Mouse (Mus musculus) CD4-positive helper T cell, adult 2 months (primary cell): Measurements from ENCODE around the gene Ddt.

Source experiments
- DNase-seq: peaks from one replicate; pipeline ENCODE4 v3.0.0-alpha.2; 2012; ENCODE audit warnings: low read depth, missing footprints, low spot score

The Ddt gene

GRCm38 (mm10) chr10:75772795-75773664 is at the start of gene Ddt:
TSS of gene Ddt (minus strand) at chr10:75773414.
- peak; percentile 93 for DNase-seq

- DNase-seq, result no peak
Observed at GRCm38 (mm10) chr10:75822443-75822842, 49.2 kb upstream of the Ddt start, which contains the start of gene Gstt4. TSS of gene Gstt4 (minus strand) at chr10:75822543.

DNA sequence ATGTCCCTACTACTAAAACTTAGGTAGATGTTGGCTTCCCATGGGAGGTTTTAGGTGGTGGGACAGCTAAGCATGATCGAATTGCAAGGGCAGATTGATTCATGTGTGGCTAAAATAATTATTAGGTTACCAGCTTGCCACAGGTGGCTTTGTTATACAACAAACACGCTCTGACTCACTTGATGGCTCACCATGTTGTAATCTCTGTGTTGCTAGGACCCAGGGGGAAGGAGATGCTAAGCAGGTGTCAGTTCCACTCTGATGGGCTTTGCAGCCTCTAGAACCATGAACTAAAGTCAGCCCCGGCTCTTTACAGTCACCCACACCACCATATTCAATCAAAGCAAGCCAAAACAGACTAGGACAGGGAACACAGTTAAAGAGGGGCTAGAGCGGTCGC is 46.7 kb upstream of the Ddt start:
- DNase-seq, result no peak

GRCm38 (mm10) chr10:75818641-75819040 is 45.4 kb upstream of the Ddt start:
- no peak for DNase-seq

DNA sequence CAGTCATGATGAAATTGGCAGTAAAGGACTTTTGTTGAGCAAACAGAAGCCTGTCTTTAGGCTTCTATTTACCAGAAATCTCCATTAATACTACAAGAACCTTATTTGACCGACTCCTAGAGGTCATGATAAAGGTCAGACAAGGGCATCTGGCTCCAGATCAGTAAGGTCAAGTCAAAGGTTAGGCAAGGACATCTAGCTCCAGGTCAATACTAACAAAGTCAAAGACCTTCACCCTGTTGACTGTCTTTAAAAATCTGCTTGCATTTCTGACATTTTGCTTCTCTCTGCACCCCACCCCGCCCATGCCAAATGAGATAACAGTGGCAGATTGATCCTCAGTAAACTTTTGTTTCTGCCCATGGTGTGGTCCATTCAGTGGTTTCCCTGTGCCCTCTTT is 31.0 kb upstream of the Ddt start:
- no peak for DNase-seq

DNA sequence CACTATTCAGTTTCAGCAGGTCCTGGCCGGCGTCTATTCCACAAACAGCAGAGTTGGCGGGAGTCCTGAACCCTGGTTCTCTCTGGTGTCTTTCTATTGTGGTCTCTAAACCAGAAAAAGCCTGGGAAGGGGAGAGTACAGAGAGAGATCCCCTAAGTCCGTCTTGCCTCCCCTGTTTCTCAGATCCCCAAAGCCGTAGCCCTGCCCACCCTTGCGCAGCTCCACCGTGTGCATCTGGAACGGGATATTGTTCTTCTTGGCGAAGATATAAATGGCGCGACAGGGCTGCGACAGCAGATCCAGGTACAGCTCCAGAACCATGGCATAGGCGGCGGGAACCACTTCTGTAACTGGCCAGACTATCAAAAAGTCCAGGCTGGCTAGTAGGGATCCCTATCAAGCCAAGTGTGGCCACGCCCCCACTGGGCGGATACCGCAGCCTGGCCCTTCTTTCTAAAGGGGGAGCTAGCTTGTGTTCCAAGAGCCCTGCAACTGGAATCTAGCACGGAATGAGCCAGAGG is 25.0 kb upstream of the Ddt start, which contains the start of gene Gstt1:
Gene Gstt1 (minus strand): TSS at position 409 of the 521 bp plus-strand sequence.
- DNase-seq, result peak; percentile 14

- DNase-seq, result peak; percentile 34
Observed at GRCm38 (mm10) chr10:75797619-75798175, 24.5 kb upstream of the Ddt start.

DNA sequence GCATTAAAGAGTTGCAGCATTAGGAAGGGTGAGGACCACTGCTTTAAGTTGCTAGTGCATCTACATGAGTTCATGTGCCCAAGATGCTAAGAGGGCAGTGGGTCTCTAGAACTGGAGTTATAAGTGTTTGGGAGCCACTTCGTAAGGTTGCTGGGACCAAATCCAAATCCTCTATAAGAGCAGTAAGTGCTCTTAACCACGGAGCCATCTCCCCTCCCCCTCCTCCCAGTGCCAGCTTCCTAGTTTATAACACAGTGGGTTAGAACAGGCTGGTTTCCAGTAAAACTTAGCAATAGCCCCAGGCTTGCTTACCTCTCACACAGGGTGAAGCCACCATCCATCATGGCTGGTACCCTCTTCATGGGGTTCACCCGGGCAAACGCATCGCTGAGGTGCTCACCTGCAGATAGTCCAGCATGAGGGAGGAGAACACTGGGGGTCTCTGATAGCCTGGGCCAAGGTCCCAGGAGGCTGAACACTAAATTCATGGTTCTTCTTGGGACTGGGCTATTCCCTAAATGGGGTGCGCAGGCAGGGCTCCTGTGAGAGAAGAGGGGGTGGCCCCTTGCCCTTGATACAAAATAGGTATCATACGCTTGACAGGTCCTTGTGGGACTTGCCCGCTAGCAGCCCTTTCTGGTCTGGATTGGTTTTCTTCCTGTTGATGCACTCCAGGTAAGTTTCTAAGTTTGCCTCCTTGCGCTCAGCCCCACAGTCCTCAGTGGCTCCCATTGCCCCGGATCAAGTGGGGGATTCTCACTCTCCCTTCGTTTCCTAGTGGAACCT is 23.7 kb upstream of the Ddt start:
- DNase-seq, result no peak

GRCm38 (mm10) chr10:75794880-75795279 is 21.7 kb upstream of the Ddt start:
- DNase-seq, result no peak

GRCm38 (mm10) chr10:75790773-75791172 is 17.6 kb upstream of the Ddt start:
- peak; percentile 39 for DNase-seq

DNA sequence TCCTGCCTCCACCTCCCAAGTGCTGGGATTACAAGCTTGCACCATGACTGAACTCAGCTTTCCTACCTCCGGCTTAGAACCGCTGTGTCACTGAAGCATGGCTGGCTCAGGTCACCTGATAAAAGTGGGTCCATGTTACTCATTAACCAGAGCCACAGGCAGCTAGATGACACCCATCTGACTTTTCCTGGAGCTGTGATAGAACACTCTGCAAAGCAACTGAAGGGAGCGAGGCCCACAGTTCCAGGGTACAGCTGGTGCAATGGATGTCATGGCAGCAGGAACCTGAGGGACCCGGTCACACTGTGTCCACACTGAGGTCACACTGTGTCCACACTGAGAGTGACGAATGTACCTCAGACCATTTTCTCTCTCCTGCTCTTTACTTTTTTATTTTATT is 16.6 kb upstream of the Ddt start:
- no peak for DNase-seq

DNA sequence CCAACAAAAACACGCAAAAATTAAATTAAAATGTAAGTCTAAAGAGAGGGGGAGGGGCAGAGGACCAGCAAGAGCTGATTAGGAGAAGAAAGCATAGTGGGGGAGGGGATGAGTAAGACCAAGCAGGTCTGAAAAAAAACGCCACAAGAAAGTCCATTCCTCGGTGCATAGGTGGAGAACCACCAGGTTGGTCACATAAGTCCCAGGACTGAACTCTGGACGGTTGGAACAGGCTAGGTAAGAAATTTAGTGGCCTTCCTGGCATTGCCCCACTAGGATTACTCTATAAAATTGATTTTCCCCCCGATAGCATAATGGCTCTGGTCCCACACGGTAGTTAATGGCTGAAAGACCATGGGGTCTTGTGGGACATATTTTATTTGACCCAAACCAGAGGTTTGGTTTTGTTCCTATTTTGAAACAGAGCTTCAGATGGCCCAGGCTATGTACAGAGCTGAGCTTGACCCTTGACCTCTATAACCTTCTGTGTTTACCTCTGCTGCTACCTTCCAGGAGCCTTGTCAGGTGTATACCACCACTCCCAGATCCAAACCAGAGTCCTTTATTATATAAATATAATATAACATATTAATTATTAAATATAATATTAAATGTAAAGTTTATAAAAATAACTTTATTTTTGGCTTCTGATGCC is 16.0 kb upstream of the Ddt start:
- DNase-seq, result no peak

- DNase-seq, result no peak
Observed at GRCm38 (mm10) chr10:75788277-75788676, 15.1 kb upstream of the Ddt start.

GRCm38 (mm10) chr10:75785442-75785841 is 12.2 kb upstream of the Ddt start:
- no peak for DNase-seq

DNA sequence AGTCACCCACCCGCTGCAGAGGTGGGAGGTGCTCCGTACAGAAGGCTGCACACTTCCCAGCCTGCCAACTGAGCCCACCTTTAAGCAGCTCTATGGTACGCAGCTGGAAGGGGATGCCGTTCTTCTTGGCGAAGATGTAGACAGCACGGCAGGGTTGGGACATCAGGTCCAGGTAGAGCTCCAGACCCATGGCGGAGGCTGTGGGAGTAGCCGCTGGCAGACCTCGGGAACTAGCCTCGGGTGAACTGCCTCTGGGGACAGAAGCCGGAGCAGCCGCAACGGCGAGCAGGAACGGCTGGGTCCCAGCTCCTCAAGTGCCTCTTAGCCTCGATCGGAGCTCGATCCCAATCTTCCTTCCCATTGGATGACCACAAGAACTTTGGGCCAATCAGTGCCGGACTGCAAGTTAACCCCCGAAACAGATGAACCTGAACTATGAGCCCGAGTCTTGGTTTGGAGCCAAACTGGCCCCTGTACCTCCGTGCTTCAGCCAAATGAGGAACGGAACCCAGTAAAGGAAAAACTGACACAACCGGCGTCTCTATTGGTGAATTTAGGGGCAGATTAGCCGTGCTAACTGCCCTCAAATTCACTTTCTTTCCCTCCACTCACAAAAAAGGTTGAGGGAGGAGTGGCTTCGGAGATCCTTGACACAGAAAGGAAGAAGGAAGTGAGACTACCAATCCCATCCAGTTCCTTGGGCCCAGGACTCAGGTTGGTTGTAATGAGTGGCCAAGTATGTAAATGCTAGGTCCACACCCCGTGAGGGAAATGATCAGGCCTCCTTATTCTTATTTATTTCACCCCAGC is 7.8 kb upstream of the Ddt start, which contains the start of the genes Gm20441 and Gstt3:
Gene Gm20441 (minus strand): TSS at position 186 of the 810 bp plus-strand sequence.
Gene Gstt3 (minus strand): TSS at position 646 of the 810 bp plus-strand sequence.
- peak; percentile 48 for DNase-seq

- DNase-seq, result no peak
Observed at GRCm38 (mm10) chr10:75779206-75780174, 6.3 kb upstream of the Ddt start.

DNA sequence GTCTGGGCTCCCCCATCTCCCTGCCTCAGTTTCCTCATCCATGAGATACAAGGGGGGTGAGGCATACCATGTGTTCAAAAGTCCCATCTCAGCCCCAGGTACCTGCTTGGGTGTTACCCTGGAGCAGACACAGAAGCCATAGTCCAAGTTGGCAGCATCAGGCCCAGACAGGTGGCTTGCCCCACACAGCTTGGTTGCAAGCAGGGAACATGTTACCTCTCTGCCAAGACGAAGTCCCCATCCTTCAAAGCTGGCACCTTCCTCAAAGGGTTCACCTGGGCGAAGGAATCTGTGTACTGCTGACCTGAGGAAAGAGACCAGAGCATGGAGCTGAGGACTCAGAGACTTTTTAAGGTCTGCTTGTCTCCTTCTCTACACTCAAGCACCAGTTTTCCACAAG is 4.7 kb upstream of the Ddt start:
- DNase-seq, result no peak

DNA sequence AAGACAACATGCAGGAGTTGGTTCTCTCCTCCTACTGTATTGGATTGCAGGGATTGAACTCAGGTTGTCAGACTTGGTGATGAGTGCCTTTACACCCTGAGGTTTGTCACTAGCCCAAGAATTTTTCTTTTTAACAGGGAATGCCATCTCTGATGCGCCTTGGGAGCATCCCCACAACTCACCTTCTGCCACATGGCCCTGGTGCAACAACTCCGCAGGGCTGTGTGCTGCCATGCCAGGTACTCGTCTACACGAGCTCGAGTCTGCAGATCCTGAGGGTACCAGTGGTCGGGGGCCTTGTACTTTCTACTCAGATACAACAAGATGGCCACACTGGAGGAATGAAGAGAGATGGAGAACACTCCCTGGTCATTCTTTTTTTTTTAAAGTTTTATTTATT is 3.3 kb upstream of the Ddt start:
- DNase-seq, result no peak

GRCm38 (mm10) chr10:75774587-75774986 is 1.4 kb upstream of the Ddt start:
- no peak for DNase-seq
